Mouse (Mus musculus): ENCODE data around the gene Slc35b4. TPM values are rescaled to one million over a fixed set of nuclear protein-coding genes. Genes with fewer than 3 reads are reported as not detected.

Slc35b4 gene
- polyA plus RNA-seq, 1 experiment = 4.3 TPM

DNA sequence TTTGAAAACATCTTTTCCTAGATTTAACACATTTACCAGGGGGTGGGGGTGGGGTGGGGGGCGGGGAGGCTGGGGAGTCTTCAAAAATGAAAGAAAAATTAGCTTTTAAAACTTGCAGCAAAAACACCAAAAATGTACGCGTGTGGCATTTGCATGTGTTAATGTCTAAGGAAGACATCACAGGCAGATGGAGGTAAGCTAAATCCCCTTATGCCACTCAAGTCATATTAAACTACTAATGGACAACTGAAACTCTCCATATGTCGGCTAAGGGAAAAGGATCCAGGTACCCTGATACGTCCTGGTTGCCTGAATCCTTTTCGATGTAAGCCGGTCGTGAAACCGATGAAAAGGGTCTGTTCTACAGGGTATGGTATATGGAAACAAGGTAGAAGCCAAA, 27.8 kb downstream of the Slc35b4 start:
- Histone ChIP-seq H3K4me1 (ENCODE audit: control insufficient read depth, insufficient read depth, insufficient read length, low read length) (peaks cover 18% of the 10 kb centered on the region; the same call in 1 of the 2 replicates), H3K27ac (ENCODE audit: insufficient read depth, low read depth, low read length) (no peak overlapping the region), H3K4me3 (ENCODE audit: low read depth, low read length) (no peak overlapping the region), H3K27me3 (ENCODE audit: control insufficient read depth, insufficient read depth, low read length) (no peaks in the 10 kb centered on the region), H3K36me3 (ENCODE audit: control insufficient read depth, insufficient read depth, low read length) (no peaks in the 10 kb centered on the region)
- 92% methylated on average over 9 of the region's 9 CpGs for WGBS
- TF ChIP-seq POLR2A (IDR thresholded peaks at IDR 0.05; ENCODE audit: low read depth, low read length) (no peak), CTCF (IDR thresholded peaks at IDR 0.05; ENCODE audit: extremely low read depth, insufficient read length, insufficient replicate concordance, low read depth, low read length) (no peak)

DNA sequence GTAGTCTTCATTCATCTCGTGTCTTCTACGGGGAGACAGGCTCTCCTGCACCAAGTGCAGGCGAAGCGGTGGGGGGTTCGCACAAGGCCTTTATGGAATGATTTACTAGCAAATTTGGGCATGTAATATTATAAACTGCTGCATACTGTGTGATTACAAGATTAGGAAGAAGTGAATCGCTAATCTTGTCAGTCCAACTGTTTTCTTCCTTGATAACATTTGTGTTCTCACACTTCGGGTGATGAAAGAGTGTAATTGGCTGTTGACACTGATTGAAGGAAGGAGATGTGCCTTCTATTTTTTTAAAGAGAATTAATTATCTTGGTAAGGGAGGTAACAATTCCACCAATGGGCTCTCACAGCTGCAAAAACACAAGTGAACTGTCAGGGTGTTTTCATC, 28.3 kb downstream of the Slc35b4 start:
- H3K27me3 ChIP-seq (ENCODE audit: control insufficient read depth, insufficient read depth, low read length) = no peaks in the 10 kb centered on the region
- peaks cover 14% of the 10 kb centered on the region; the same call in 1 of the 2 replicates for H3K4me1 ChIP-seq (ENCODE audit: control insufficient read depth, insufficient read depth, insufficient read length, low read length)
- H3K36me3 ChIP-seq (ENCODE audit: control insufficient read depth, insufficient read depth, low read length) = no peaks in the 10 kb centered on the region
- H3K27ac ChIP-seq (ENCODE audit: insufficient read depth, low read depth, low read length) = no peak overlapping the region
- TF ChIP-seq POLR2A (IDR thresholded peaks at IDR 0.05; ENCODE audit: low read depth, low read length) (no peak), CTCF (IDR thresholded peaks at IDR 0.05; ENCODE audit: extremely low read depth, insufficient read length, insufficient replicate concordance, low read depth, low read length) (no peak)
- 88% methylated on average over 7 of the region's 7 CpGs for WGBS
- no peak overlapping the region for H3K4me3 ChIP-seq (ENCODE audit: low read depth, low read length)

DNA sequence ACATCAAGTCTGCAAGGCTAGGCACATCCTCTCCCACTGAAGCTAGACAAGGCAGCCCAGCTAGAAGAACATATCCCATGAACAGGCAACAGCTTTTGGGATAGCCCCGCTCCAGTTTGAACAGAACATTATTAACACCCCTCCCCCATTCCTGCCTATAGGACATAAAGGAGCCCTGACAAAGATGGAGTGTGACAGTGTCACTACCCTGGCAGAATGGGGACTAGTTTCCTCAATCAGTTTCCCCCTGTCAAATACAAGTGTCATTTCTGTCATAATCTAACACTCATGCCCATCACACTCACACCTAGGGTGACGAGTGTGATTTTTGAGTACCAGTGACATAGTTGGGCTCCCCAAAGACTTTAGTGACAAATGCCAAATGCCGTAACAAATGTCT, 28.9 kb downstream of the Slc35b4 start:
- H3K27ac ChIP-seq (ENCODE audit: insufficient read depth, low read depth, low read length) = no peak overlapping the region
- H3K36me3 ChIP-seq (ENCODE audit: control insufficient read depth, insufficient read depth, low read length) = no peaks in the 10 kb centered on the region
- H3K4me3 ChIP-seq (ENCODE audit: low read depth, low read length) = no peak overlapping the region
- 98% methylated on average over 3 of the region's 3 CpGs for WGBS
- peaks cover 12% of the 10 kb centered on the region; the same call in 1 of the 2 replicates for H3K4me1 ChIP-seq (ENCODE audit: control insufficient read depth, insufficient read depth, insufficient read length, low read length)
- no peaks in the 10 kb centered on the region for H3K27me3 ChIP-seq (ENCODE audit: control insufficient read depth, insufficient read depth, low read length)
- TF ChIP-seq POLR2A (IDR thresholded peaks at IDR 0.05; ENCODE audit: low read depth, low read length) (no peak), CTCF (IDR thresholded peaks at IDR 0.05; ENCODE audit: extremely low read depth, insufficient read length, insufficient replicate concordance, low read depth, low read length) (no peak)

DNA sequence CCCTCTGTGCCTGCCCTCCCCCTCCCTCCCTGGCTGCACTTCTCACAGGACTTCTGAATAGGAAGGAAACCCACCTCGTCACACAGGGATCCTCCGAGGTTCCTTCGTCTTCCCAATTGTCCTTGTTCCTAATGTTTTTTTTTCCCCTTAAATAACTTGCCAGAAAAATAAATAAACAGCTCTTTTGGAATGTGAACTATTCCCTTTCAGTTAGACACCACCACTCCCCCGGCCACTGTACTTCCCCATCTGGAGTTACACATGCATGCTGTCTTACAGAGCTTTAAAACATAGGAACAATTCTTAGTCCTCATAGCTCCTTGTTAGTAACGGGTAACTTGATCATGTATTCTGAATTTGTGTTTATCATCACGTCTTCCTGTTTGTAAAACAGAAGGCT, 30.9 kb downstream of the Slc35b4 start:
- 75% methylated on average over 6 of the region's 6 CpGs for WGBS
- Histone ChIP-seq H3K36me3 (ENCODE audit: control insufficient read depth, insufficient read depth, low read length) (no peaks in the 10 kb centered on the region), H3K4me3 (ENCODE audit: low read depth, low read length) (no peak overlapping the region), H3K27ac (ENCODE audit: insufficient read depth, low read depth, low read length) (no peak overlapping the region), H3K27me3 (ENCODE audit: control insufficient read depth, insufficient read depth, low read length) (no peaks in the 10 kb centered on the region), H3K4me1 (ENCODE audit: control insufficient read depth, insufficient read depth, insufficient read length, low read length) (peaks cover 8% of the 10 kb centered on the region; the same call in 1 of the 2 replicates)
- TF ChIP-seq POLR2A (IDR thresholded peaks at IDR 0.05; ENCODE audit: low read depth, low read length) (no peak), CTCF (IDR thresholded peaks at IDR 0.05; ENCODE audit: extremely low read depth, insufficient read length, insufficient replicate concordance, low read depth, low read length) (no peak)

DNA sequence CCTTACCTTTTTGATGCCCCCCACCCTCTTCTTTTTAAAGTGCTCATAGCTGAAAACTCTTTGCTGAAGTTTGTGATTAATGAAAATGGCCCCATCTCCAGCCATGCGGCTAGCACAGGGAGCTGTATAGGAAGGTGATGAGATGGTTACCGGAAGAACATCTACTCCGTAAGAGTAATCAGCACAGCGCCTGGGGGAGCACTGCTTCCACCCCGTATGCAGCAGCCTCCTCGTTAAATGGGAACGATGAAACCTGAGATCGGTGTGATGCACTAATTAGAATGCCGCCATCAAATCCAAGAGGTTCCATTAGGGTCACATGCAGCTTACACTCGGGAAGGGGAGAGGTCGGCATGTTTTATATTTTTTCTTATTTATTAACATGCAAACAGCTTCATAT, 34.0 kb downstream of the Slc35b4 start:
- Histone ChIP-seq H3K4me3 (ENCODE audit: low read depth, low read length) (no peak overlapping the region), H3K27me3 (ENCODE audit: control insufficient read depth, insufficient read depth, low read length) (no peaks in the 10 kb centered on the region), H3K27ac (ENCODE audit: insufficient read depth, low read depth, low read length) (no peak overlapping the region), H3K4me1 (ENCODE audit: control insufficient read depth, insufficient read depth, insufficient read length, low read length) (no peaks in the 10 kb centered on the region), H3K36me3 (ENCODE audit: control insufficient read depth, insufficient read depth, low read length) (no peaks in the 10 kb centered on the region)
- WGBS = 88% methylated on average over 11 of the region's 11 CpGs
- TF ChIP-seq POLR2A (IDR thresholded peaks at IDR 0.05; ENCODE audit: low read depth, low read length) = no peak
- no peak for TF ChIP-seq CTCF (IDR thresholded peaks at IDR 0.05; ENCODE audit: extremely low read depth, insufficient read length, insufficient replicate concordance, low read depth, low read length)

DNA sequence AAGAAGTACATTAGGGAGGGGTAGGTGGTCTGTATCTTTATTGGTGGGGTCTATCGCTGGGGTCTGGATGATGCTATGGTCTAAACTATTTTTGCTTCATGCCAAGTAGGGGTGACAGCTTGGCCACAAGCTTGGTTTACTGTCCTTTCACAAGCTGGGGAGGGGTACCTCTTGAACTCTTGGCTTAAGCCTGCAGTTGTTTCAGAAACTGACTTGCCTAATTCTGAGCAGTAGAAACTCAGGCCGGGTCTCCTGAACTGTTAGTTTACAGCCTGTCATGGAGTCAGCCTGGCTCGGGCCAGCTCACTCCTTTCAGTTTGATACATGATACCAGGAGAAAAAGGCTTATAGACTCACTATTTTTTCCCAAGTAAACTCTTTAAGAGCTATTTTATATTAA, 38.5 kb downstream of the Slc35b4 start:
- TF ChIP-seq CTCF (IDR thresholded peaks at IDR 0.05; ENCODE audit: extremely low read depth, insufficient read length, insufficient replicate concordance, low read depth, low read length) (no peak), POLR2A (IDR thresholded peaks at IDR 0.05; ENCODE audit: low read depth, low read length) (no peak)
- H3K36me3 ChIP-seq (ENCODE audit: control insufficient read depth, insufficient read depth, low read length) = no peaks in the 10 kb centered on the region
- no peak overlapping the region for H3K27ac ChIP-seq (ENCODE audit: insufficient read depth, low read depth, low read length)
- no peaks in the 10 kb centered on the region for H3K27me3 ChIP-seq (ENCODE audit: control insufficient read depth, insufficient read depth, low read length)
- 80% methylated on average over 3 of the region's 3 CpGs for WGBS
- no peak overlapping the region for H3K4me3 ChIP-seq (ENCODE audit: low read depth, low read length)
- H3K4me1 ChIP-seq (ENCODE audit: control insufficient read depth, insufficient read depth, insufficient read length, low read length) = no peaks in the 10 kb centered on the region

DNA sequence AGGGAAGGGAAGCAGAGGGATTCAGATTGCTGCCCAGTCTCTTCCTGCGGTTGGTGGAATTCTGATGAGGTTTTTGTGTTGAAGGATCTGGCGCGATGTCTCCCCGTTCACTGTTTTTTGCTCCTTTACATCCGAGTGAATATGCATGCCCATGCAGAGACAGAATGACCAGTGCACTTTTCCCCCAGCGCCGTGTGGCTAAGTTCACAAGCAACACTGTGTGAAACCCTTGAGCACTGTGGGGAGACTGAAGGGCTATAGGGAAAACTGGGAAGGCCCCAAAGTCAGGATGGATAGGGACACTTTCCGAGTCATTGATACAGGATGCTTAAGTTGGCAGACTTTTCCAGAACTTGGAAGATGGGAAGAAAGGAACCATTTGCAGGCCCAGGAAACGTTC, 44.5 kb downstream of the Slc35b4 start:
- no peaks in the 10 kb centered on the region for H3K4me1 ChIP-seq (ENCODE audit: control insufficient read depth, insufficient read depth, insufficient read length, low read length)
- no peaks in the 10 kb centered on the region for H3K27me3 ChIP-seq (ENCODE audit: control insufficient read depth, insufficient read depth, low read length)
- H3K4me3 ChIP-seq (ENCODE audit: low read depth, low read length) = no peak overlapping the region
- H3K27ac ChIP-seq (ENCODE audit: insufficient read depth, low read depth, low read length) = no peak overlapping the region
- no peak for TF ChIP-seq POLR2A (IDR thresholded peaks at IDR 0.05; ENCODE audit: low read depth, low read length)
- H3K36me3 ChIP-seq (ENCODE audit: control insufficient read depth, insufficient read depth, low read length) = no peaks in the 10 kb centered on the region
- WGBS = 88% methylated on average over 9 of the region's 9 CpGs

DNA sequence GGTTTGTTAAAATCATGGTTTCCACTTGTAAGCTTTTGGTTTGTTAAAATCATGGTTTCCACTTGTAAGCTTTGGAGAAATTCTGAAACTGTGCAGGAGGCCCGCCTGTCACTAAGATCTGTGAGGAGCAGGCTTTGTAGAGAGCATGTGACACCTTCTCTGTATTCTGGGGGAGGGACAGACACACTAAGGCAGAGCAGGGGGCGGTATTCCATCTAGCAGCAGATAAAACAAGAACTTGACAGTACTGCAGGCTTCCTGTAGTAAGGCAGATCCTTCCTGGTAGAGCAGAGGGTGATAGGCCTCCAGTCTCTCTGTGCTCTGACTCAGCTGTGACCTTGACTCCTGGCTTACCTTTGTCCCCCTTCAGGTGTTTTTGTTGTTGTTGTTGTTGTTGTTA, 47.6 kb downstream of the Slc35b4 start:
- TF ChIP-seq POLR2A (IDR thresholded peaks at IDR 0.05; ENCODE audit: low read depth, low read length) (no peak), CTCF (IDR thresholded peaks at IDR 0.05; ENCODE audit: extremely low read depth, insufficient read length, insufficient replicate concordance, low read depth, low read length) (no peak)
- H3K4me3 ChIP-seq (ENCODE audit: low read depth, low read length) = no peak overlapping the region
- WGBS = 53% methylated on average over 2 of the region's 2 CpGs
- H3K36me3 ChIP-seq (ENCODE audit: control insufficient read depth, insufficient read depth, low read length) = no peaks in the 10 kb centered on the region
- H3K27me3 ChIP-seq (ENCODE audit: control insufficient read depth, insufficient read depth, low read length) = no peaks in the 10 kb centered on the region
- H3K27ac ChIP-seq (ENCODE audit: insufficient read depth, low read depth, low read length) = no peak overlapping the region
- H3K4me1 ChIP-seq (ENCODE audit: control insufficient read depth, insufficient read depth, insufficient read length, low read length) = no peaks in the 10 kb centered on the region

Measured in small intestine, adult 2 months (tissue).